Mouse (Mus musculus) liver, embryonic 16.5 days (tissue): ENCODE measurements around the gene Uba52. TPM values are rescaled to one million over a fixed set of nuclear protein-coding genes. Genes with fewer than 3 reads are reported as not detected.
A peak's percentile ranks its signal among the peaks of the same experiment; 100 is the strongest.

ENCODE experiments used
- ATAC-seq: fragments of 200-750 bp; cut with Nextera tagmentation; 2 replicates; pipeline ENCODE4 v1.8.0; 2017; ENCODE audit warnings: low read depth, mild to moderate bottlenecking, moderate number of reproducible peaks, moderate library complexity
- H3K27ac ChIP-seq: fragments of 300-500 bp; sonication (generic); 2 replicates; pipeline ENCODE4 v1.5.1; 2014; ENCODE audit warnings: mild to moderate bottlenecking, low read length
- H3K27me3 ChIP-seq: fragments of 300-500 bp; sonication (generic); 2 replicates; pipeline ENCODE4 v1.6.1; 2014; ENCODE audit warnings: low read depth, low read length, mixed read lengths; ENCODE audit not compliant: control insufficient read depth, insufficient read depth
- H3K36me3 ChIP-seq: fragments of 300-500 bp; sonication (generic); 2 replicates; pipeline ENCODE4 v1.6.1; 2014; ENCODE audit warnings: mild to moderate bottlenecking; ENCODE audit not compliant: control insufficient read depth, insufficient read depth
- H3K4me1 ChIP-seq: fragments of 300-500 bp; sonication (generic); 2 replicates; pipeline ENCODE4 v1.6.1; 2014; ENCODE audit warnings: low read depth, low read length, mixed read lengths; ENCODE audit not compliant: control insufficient read depth
- H3K4me2 ChIP-seq: fragments of 300-500 bp; sonication (generic); 2 replicates; pipeline ENCODE4 v1.6.1; 2014; ENCODE audit warnings: low read depth, low read length, mixed read lengths
- H3K4me3 ChIP-seq: fragments of 300-500 bp; sonication (generic); 2 replicates; pipeline ENCODE4 v1.5.1; 2014; ENCODE audit warnings: low read depth, mild to moderate bottlenecking, low read length
- H3K9ac ChIP-seq: fragments of 300-500 bp; sonication (generic); 2 replicates; pipeline ENCODE4 v1.6.1; 2014; ENCODE audit warnings: low read depth, low read length
- H3K9me3 ChIP-seq: fragments of 300-500 bp; sonication (generic); replicated peaks from 2 replicates; pipeline ENCODE4 v1.6.1; 2016; ENCODE audit warnings: low read length; ENCODE audit not compliant: control insufficient read depth
- WGBS: fragments of 180-500 bp; shearing (Covaris S2); extraction: QIAGEN DNeasy Blood & Tissue Kit; methylation state at CpG from one replicate; pipeline ENCODE4 v1.1.7; 2014; ENCODE audit not compliant: insufficient replicate concordance; 5-methylcytosine and 5-hydroxymethylcytosine counted together
- polyA plus RNA-seq: library from polyadenylated mRNA; unstranded; fragments of >200 nt; fragmentation: Nextera tagmentation; extraction: Ambion mirVana; gene quantifications from 2 replicates; pipeline ENCODE4 v1.2.1, GENCODE M21; 2015

The Uba52 gene
- polyA plus RNA-seq, 1 experiment from 2014 or later = 490 TPM

GRCm38 (mm10) chr8:70468733-70469132 lies 41.9 kb downstream of the Uba52 start:
- H3K4me1 ChIP-seq = peaks cover 31% of the 10 kb centered on the region
- no peak for ATAC-seq
- no peak overlapping the region for H3K4me2 ChIP-seq
- H3K9ac ChIP-seq = no peak overlapping the region
- H3K27me3 ChIP-seq = no peaks in the 10 kb centered on the region
- WGBS = 81% methylated on average over 4 of the region's 4 CpGs
- H3K27ac ChIP-seq = no peak overlapping the region
- H3K9me3 ChIP-seq = no peaks in the 10 kb centered on the region
- H3K36me3 ChIP-seq = no peaks in the 10 kb centered on the region
- H3K4me3 ChIP-seq = no peak overlapping the region

- H3K4me1 ChIP-seq = peaks cover 31% of the 10 kb centered on the region
- H3K36me3 ChIP-seq = no peaks in the 10 kb centered on the region
- no peak overlapping the region for H3K27ac ChIP-seq
- H3K9ac ChIP-seq = no peak overlapping the region
- H3K9me3 ChIP-seq = no peaks in the 10 kb centered on the region
- no peak overlapping the region for H3K4me2 ChIP-seq
- no peak for ATAC-seq
- no peak overlapping the region for H3K4me3 ChIP-seq
- no peaks in the 10 kb centered on the region for H3K27me3 ChIP-seq
- WGBS = 27% methylated on average over 1 of the region's 1 CpGs
Measured at GRCm38 (mm10) chr8:70467907-70468306, 42.7 kb downstream of the Uba52 start.

GRCm38 (mm10) chr8:70467229-70467725 lies 43.3 kb downstream of the Uba52 start:
- H3K27ac ChIP-seq = no peak overlapping the region
- no peaks in the 10 kb centered on the region for H3K27me3 ChIP-seq
- peaks cover 31% of the 10 kb centered on the region for H3K4me1 ChIP-seq
- H3K9ac ChIP-seq = no peak overlapping the region
- ATAC-seq = peak; percentile 47
- no peak overlapping the region for H3K4me3 ChIP-seq
- no peaks in the 10 kb centered on the region for H3K36me3 ChIP-seq
- H3K9me3 ChIP-seq = no peaks in the 10 kb centered on the region
- WGBS = 71% methylated on average over 5 of the region's 5 CpGs
- no peak overlapping the region for H3K4me2 ChIP-seq

GRCm38 (mm10) chr8:70466771-70467170 lies 43.8 kb downstream of the Uba52 start:
- no peak overlapping the region for H3K4me3 ChIP-seq
- peaks cover 31% of the 10 kb centered on the region for H3K4me1 ChIP-seq
- 80% methylated on average over 11 of the region's 11 CpGs for WGBS
- no peak overlapping the region for H3K4me2 ChIP-seq
- H3K27ac ChIP-seq = no peak overlapping the region
- H3K9me3 ChIP-seq = no peaks in the 10 kb centered on the region
- no peaks in the 10 kb centered on the region for H3K27me3 ChIP-seq
- H3K9ac ChIP-seq = no peak overlapping the region
- no peaks in the 10 kb centered on the region for H3K36me3 ChIP-seq
- ATAC-seq = no peak

- Histone ChIP-seq H3K36me3 (no peaks in the 10 kb centered on the region), H3K4me2 (no peak overlapping the region), H3K9me3 (no peaks in the 10 kb centered on the region), H3K27me3 (no peaks in the 10 kb centered on the region), H3K4me1 (peaks cover 31% of the 10 kb centered on the region), H3K9ac (no peak overlapping the region), H3K4me3 (no peak overlapping the region), H3K27ac (no peak overlapping the region)
- WGBS = 75% methylated on average over 4 of the region's 4 CpGs
- ATAC-seq = no peak
Measured at GRCm38 (mm10) chr8:70466305-70466704, 44.3 kb downstream of the Uba52 start.

GRCm38 (mm10) chr8:70465701-70466100 lies 44.9 kb downstream of the Uba52 start:
- Histone ChIP-seq H3K4me2 (no peak overlapping the region), H3K27ac (no peak overlapping the region), H3K4me3 (no peak overlapping the region), H3K4me1 (peaks cover 31% of the 10 kb centered on the region), H3K27me3 (no peaks in the 10 kb centered on the region), H3K9me3 (no peaks in the 10 kb centered on the region), H3K36me3 (no peaks in the 10 kb centered on the region), H3K9ac (no peak overlapping the region)
- ATAC-seq = no peak
- 87% methylated on average over 4 of the region's 4 CpGs for WGBS

GRCm38 (mm10) chr8:70464162-70464561 lies 46.4 kb downstream of the Uba52 start:
- H3K27ac ChIP-seq = no peak overlapping the region
- 85% methylated on average over 6 of the region's 6 CpGs for WGBS

GRCm38 (mm10) chr8:70463306-70463705 lies 47.3 kb downstream of the Uba52 start:
- Histone ChIP-seq H3K27ac (no peak overlapping the region), H3K36me3 (no peaks in the 10 kb centered on the region), H3K9me3 (0 out of 2 replicates have a peak, but pooled peaks cover 2% of the 10 kb centered on the region), H3K4me2 (no peak overlapping the region), H3K4me1 (peaks cover 16% of the 10 kb centered on the region), H3K4me3 (no peak overlapping the region), H3K9ac (no peak overlapping the region), H3K27me3 (no peaks in the 10 kb centered on the region)
- ATAC-seq = no peak
- 78% methylated on average over 4 of the region's 4 CpGs for WGBS

More at GRCm38 (mm10) chr8:70464162-70464561, 46.4 kb downstream of the Uba52 start:
- H3K9me3 ChIP-seq = 0 out of 2 replicates have a peak, but pooled peaks cover 2% of the 10 kb centered on the region
- H3K4me1 ChIP-seq = peaks cover 22% of the 10 kb centered on the region
- H3K36me3 ChIP-seq = no peaks in the 10 kb centered on the region
- no peak overlapping the region for H3K9ac ChIP-seq
- no peak overlapping the region for H3K4me3 ChIP-seq
- no peak for ATAC-seq
- no peaks in the 10 kb centered on the region for H3K27me3 ChIP-seq
- no peak overlapping the region for H3K4me2 ChIP-seq

GRCm38 (mm10) chr8:70462516-70462813 lies 48.1 kb downstream of the Uba52 start:
- 87% methylated on average over 8 of the region's 8 CpGs for WGBS
- H3K4me1 ChIP-seq = peaks cover 11% of the 10 kb centered on the region
- no peaks in the 10 kb centered on the region for H3K36me3 ChIP-seq
- no peak overlapping the region for H3K4me3 ChIP-seq
- no peak overlapping the region for H3K9ac ChIP-seq
- H3K27me3 ChIP-seq = no peaks in the 10 kb centered on the region
- H3K9me3 ChIP-seq = 0 out of 2 replicates have a peak, but pooled peaks cover 2% of the 10 kb centered on the region
- no peak overlapping the region for H3K4me2 ChIP-seq
- H3K27ac ChIP-seq = no peak overlapping the region
- ATAC-seq = no peak
